21 mouse cellular contexts compared by ENCODE assay signal in the genomic region with DNA sequence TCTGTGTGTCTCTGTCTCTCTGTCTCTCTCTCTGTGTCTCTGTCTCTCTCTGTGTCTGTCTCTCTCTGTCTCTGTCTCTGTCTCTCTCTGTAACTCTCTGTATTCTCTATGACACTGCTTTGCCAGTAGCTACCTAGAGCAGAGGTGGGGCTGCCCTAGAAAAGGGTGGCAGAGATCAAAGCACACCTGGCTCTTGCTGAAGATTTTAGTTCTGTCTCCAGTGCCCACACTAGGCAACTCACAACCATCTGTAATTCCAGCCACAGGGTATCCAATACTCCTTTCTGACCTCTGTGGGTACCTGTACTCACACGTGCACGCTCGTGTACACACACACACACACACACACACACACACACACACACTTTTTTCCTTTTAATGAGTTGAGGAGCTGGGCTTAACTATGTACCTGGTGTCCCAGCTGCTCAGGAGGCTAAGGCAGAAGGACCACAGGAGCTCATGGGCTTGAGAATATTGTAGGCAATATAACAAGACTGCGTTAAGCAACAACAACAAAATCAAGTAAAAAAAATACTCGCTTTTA. TPM values are rescaled to one million over a fixed set of nuclear protein-coding genes. Genes with fewer than 3 reads are reported as not detected.
DNase-seq lines count a peak whose midpoint lies in the region.
"Had no signal": no experiment of that assay in that cellular context is flagged by ENCODE, and none has a peak within 500 bp of the region (broad histone marks: within the 10 kb centered on the region; RNA-seq: fewer than 3 reads in every experiment).

No protein-coding gene starts in this region.

- H3K36me3 ChIP-seq in heart, embryonic 10.5 days = no peaks in the 10 kb centered on the region
- H3K36me3 ChIP-seq: embryonic facial prominence, embryonic 12.5 days; G1E; hindbrain, embryonic 12.5 days had no signal

- H3K9me3 ChIP-seq in heart, embryonic 10.5 days = no peaks in the 10 kb centered on the region
- H3K9me3 ChIP-seq: embryonic facial prominence, embryonic 12.5 days; G1E; hindbrain, embryonic 12.5 days had no signal

- H3K27me3 ChIP-seq in heart, embryonic 10.5 days (ENCODE audit: insufficient read depth, poor library complexity, severe bottlenecking) = peaks cover 14% of the 10 kb centered on the region; the same call in 1 of the 2 replicates

- no peak overlapping the region for H3K27ac ChIP-seq in heart, embryonic 10.5 days
- H3K27ac ChIP-seq: embryonic facial prominence, embryonic 12.5 days; hindbrain, embryonic 12.5 days had no signal

- no peak overlapping the region for H3K4me3 ChIP-seq in heart, embryonic 10.5 days
- H3K4me3 ChIP-seq: embryonic facial prominence, embryonic 12.5 days; hindbrain, embryonic 12.5 days had no signal

- DNase-seq in A20 (ENCODE audit: low read depth, low spot score) = peak; percentile 64
- DNase-seq in CD4-positive helper T cell, adult 2 months (ENCODE audit: low read depth, low spot score) = peak; percentile 42
- peak; percentile 55 for DNase-seq in naive thymus-derived CD4-positive, alpha-beta T cell, adult 2 months (ENCODE audit: low read depth)
- DNase-seq in thymus, postnatal 14 days = peak; percentile 75
- no peak for DNase-seq in frontal cortex, postnatal 14 days (ENCODE audit: low spot score in 2 of 2)
- DNase-seq in lung, postnatal 25 days (ENCODE audit: low spot score) = no peak
- DNase-seq in heart, embryonic 10.5 days (ENCODE audit: low spot score) = no peak
- no peak for DNase-seq in frontal cortex, postnatal 25 days (ENCODE audit: low spot score in 2 of 2)
- DNase-seq: adrenal gland, postnatal 10 days; B cell, adult 2 months; cerebellum, adult 11-12 months; cerebellum, adult 9-10 months; cerebellum, postnatal 25 days; gastrocnemius, postnatal 36 days; heart, postnatal 10 days; heart, postnatal 4 days had no signal

- WGBS in heart, embryonic 10.5 days = 85% methylated on average over 5 of the region's 5 CpGs

- H3K4me1 ChIP-seq in heart, embryonic 10.5 days = peaks cover 14% of the 10 kb centered on the region; the same call in 1 of the 2 replicates

RNA-seq across cellular contexts. Expression of gene Grb7, which starts 49.1 kb away (rescaled TPM):
- polyA plus RNA-seq in heart, embryonic 10.5 days (2016; fragmentation: Nextera tagmentation; extraction: Ambion mirVana) = 2.5 and 15.3 TPM in 2 replicates
- polyA plus RNA-seq: G1E had no signal

RNA-seq across cellular contexts. Expression of gene Ikzf3, which starts 50.6 kb away (rescaled TPM):
- polyA plus RNA-seq in heart, embryonic 10.5 days (2016; fragmentation: Nextera tagmentation; extraction: Ambion mirVana) = 0.04 and 0.22 TPM in 2 replicates
- polyA plus RNA-seq: forebrain, embryonic 16.5 days; heart, embryonic 14.5 days; hindbrain, embryonic 12.5 days had no signal

RNA-seq across cellular contexts. Expression of gene Zpbp2, which starts 55.6 kb away (rescaled TPM):
- polyA plus RNA-seq in heart, embryonic 10.5 days (2016; fragmentation: Nextera tagmentation; extraction: Ambion mirVana) = 0.21 and 0.65 TPM in 2 replicates
- polyA plus RNA-seq: embryonic facial prominence, embryonic 12.5 days; forebrain, embryonic 16.5 days had no signal

RNA-seq across cellular contexts. Expression of gene Mien1, which starts 56.5 kb away (rescaled TPM):
- 98.9 and 103 TPM in 2 replicates for polyA plus RNA-seq in heart, embryonic 10.5 days (2016; fragmentation: Nextera tagmentation; extraction: Ambion mirVana)

Comparison
In these comparisons a context has a peak if more than half of its experiments do, and no peak if none do; other contexts are left out.
1. DNase-seq: peak in A20 (single experiment), CD4-positive helper T cell, adult 2 months (single experiment), naive thymus-derived CD4-positive, alpha-beta T cell, adult 2 months (single experiment) and thymus, postnatal 14 days (single experiment); none in frontal cortex, postnatal 14 days (0 of 2), lung, postnatal 25 days (single experiment), heart, embryonic 10.5 days (single experiment) and frontal cortex, postnatal 25 days (0 of 2).